Mouse (Mus musculus): ENCODE data around the gene Ubxn11. TPM values are rescaled to one million over a fixed set of nuclear protein-coding genes. Genes with fewer than 3 reads are reported as not detected.

The Ubxn11 gene
- polyA plus RNA-seq, 1 experiment from 2014 or later = 10.0 TPM

DNA sequence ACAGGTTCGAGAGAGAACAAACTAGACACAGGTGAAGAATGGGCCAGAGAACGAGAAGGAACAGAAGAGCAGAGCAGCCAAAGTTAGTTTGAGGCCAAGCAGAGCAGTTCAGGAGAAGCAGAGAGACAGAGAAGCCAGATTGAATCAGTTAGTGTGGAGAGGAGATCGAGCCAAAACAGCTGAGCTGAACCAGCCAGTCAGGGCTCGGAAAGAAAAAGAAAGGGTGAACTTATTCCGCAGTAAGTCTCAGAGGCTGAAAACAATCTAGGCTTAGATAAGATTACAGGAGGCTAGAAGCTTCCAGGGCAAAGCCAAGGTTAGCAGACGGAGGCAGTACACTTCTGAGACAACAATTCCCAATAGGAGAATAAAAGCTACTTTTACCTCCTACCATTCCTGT, 62.7 kb downstream of the Ubxn11 start:
- H3K27me3 ChIP-seq = no peaks in the 10 kb centered on the region
- ChIA-PET CTCF (interaction anchor here (1.6 kb wide), 1 partner anchor 13 kb away, joined by 7 read pairs; no protein-coding TSS in a partner anchor), POLR2A (no interaction called here)
- DNase-seq (ENCODE audit: low read depth, low spot score) = no peak
- in situ Hi-C loops (cut with MboI; ENCODE audit: low pct_unique_long_range_greater_than_20kb) = no loop called here
- no peak for TF ChIP-seq CTCF (IDR thresholded peaks at IDR 0.05)
- no peak for ATAC-seq

DNA sequence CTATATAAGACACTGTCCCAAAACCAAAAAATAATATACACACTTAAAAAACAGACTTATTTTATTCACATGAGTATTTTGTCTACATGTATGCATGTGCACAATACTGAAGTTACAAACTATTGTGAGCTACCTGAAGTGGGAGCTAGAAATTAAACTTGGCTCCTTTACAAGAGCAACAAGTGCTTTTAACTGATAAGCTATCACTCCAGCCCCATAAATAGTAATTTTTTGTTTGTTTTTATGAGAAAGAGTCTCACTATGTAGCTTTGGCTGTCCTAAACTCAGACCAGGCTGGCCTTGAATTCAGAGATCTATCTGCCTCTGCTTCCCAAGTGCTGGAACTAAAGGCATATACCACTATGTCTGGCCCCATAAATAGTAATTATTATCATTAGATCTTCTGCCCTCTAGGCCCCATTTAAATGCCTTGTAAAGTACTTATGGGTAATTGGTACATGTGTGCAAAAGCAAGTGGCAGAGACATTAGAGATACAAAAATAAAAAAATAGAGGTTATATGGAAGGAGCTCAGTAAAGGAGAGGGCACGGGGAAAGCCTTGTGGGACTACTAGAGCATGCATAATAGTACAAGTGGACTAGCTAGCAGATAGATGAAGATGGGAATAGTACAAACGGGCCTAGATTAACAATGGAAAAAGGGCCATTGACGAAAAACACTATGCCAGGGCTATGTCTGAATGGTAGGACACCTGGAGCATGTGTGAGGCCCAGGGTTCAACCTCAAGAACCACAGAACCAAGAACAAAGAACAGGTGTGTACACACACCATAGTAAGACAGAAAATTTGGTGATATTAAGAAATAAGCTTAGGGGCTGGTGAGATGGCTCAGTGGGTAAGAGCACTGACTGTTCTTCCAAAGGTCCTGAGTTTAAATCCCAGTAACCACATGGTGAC, 63.4 kb downstream of the Ubxn11 start:
- CTCF ChIA-PET = interaction anchor here (1.1 to 2.5 kb wide), 4 partner anchors 8 to 21 kb away, joined by 3 to 7 read pairs (median 7); partner anchors contain the start of gene Cep85
- ATAC-seq = no peak
- H3K27me3 ChIP-seq = no peaks in the 10 kb centered on the region
- no peak for TF ChIP-seq CTCF (IDR thresholded peaks at IDR 0.05)
- in situ Hi-C loops (cut with MboI; ENCODE audit: low pct_unique_long_range_greater_than_20kb) = no loop called here
- POLR2A ChIA-PET = no interaction called here
- DNase-seq (ENCODE audit: low read depth, low spot score) = no peak

DNA sequence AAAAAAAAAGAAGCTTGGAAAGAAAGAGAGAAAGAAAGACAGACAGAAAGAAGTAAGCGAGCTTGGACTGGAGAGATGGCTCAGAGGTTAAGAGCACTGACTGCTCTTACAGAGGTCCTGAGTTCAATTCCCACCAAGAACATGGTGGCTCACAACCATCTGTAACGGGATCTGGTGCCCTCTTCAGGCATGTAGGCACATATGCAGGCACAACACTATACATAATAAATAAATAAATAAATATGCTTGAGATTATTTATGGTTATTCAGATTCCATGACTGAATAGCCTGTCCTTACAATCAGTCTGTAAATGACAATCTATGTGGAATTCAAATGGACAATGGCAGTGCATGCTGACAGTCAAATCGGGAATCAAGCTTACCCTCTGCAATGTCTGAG, 64.5 kb downstream of the Ubxn11 start:
- POLR2A ChIA-PET = no interaction called here
- DNase-seq (ENCODE audit: low read depth, low spot score) = no peak
- in situ Hi-C loops (cut with MboI; ENCODE audit: low pct_unique_long_range_greater_than_20kb) = no loop called here
- no peaks in the 10 kb centered on the region for H3K27me3 ChIP-seq
- TF ChIP-seq CTCF (IDR thresholded peaks at IDR 0.05) = no peak
- no peak for ATAC-seq
- CTCF ChIA-PET = interaction anchor here (0.9 to 2.5 kb wide), 5 partner anchors 9 to 125 kb away, joined by 3 to 7 read pairs (median 3); no protein-coding TSS in a partner anchor

DNA sequence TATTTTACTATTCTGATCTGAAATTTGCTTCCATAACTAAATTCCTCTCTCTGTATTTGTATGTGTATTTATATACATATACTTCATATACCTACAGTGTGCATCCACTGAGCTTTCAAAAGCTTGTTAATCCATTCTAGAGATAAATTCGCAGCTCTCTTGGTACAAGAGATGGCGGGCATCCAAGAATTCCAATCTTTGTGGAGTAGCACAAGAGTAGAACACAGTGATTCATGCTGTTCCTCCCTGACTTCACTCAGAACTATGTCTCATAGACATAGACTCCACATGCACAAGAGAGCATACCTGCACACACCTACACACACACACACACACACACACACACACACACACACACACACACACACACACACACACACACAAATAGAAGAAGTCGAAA, 70.0 kb downstream of the Ubxn11 start:
- DNase-seq (ENCODE audit: low read depth, low spot score) (no peak), ATAC-seq (no peak)
- H3K27me3 ChIP-seq = no peaks in the 10 kb centered on the region
- in situ Hi-C loops (cut with MboI; ENCODE audit: low pct_unique_long_range_greater_than_20kb) = no loop called here
- CTCF ChIA-PET = no interaction called here
- POLR2A ChIA-PET = no interaction called here
- no peak for TF ChIP-seq CTCF (IDR thresholded peaks at IDR 0.05)

Other genes starting within 250 kb of the Ubxn11 start
- 58.1 TPM for gene Rps6ka1, start 214.8 kb upstream of the Ubxn11 start, polyA plus RNA-seq (2021)
- gene Hmgn2, start 133.9 kb upstream of the Ubxn11 start, polyA plus RNA-seq (2021) = 170 TPM
- gene Dhdds, start 101.7 kb upstream of the Ubxn11 start, polyA plus RNA-seq (2021) = 28.3 TPM
- not detected for gene Lin28a, start 83.7 kb upstream of the Ubxn11 start, polyA plus RNA-seq (2021)
- gene Zfp683, start 48.7 kb upstream of the Ubxn11 start, polyA plus RNA-seq (2021) = not detected
- 0.18 TPM for gene Crybg2, start 41.8 kb upstream of the Ubxn11 start, polyA plus RNA-seq (2021)
- not detected for gene Cd52, start 7.5 kb upstream of the Ubxn11 start, polyA plus RNA-seq (2021)
- 207 TPM for gene Sh3bgrl3, start 26.2 kb downstream of the Ubxn11 start, polyA plus RNA-seq (2021)
- 20.9 TPM for gene Cep85, start 84.5 kb downstream of the Ubxn11 start, polyA plus RNA-seq (2021)
- not detected for gene Gm7534, start 100.4 kb downstream of the Ubxn11 start, polyA plus RNA-seq (2021)
- 0.10 TPM for gene Catsper4, start 124.8 kb downstream of the Ubxn11 start, polyA plus RNA-seq (2021)
- gene Cnksr1, start 135.8 kb downstream of the Ubxn11 start, polyA plus RNA-seq (2021) = 2.3 TPM
- gene E130218I03Rik, start 141.1 kb downstream of the Ubxn11 start, polyA plus RNA-seq (2021) = 0.23 TPM
- gene Zfp593, start 143.0 kb downstream of the Ubxn11 start, polyA plus RNA-seq (2021) = 10.4 TPM
- gene Gm30191, start 144.4 kb downstream of the Ubxn11 start, polyA plus RNA-seq (2021) = not detected
- gene Grrp1, start 151.5 kb downstream of the Ubxn11 start, polyA plus RNA-seq (2021) = not detected
- 8.7 TPM for gene Pdik1l, start 185.3 kb downstream of the Ubxn11 start, polyA plus RNA-seq (2021)
- gene Trim63, start 212.6 kb downstream of the Ubxn11 start, polyA plus RNA-seq (2021) = 0.36 TPM
- not detected for gene Slc30a2, start 240.6 kb downstream of the Ubxn11 start, polyA plus RNA-seq (2021)

Measured in Patski (cell line).